Mouse (Mus musculus) testis, adult 2 months (tissue): Measurements from ENCODE around the gene Ttc28.

Experiments used
- CTCF ChIP-seq: fragments of 200-500 bp; IDR thresholded peaks from 2 replicates; pipeline ENCODE4 v1.5.1; 2012; ENCODE audit warnings: low read depth, mild to moderate bottlenecking, inconsistent platforms, low read length, moderate library complexity; ENCODE audit not compliant: control insufficient read depth, insufficient read depth, insufficient replicate concordance
- POLR2A ChIP-seq: fragments of 200-500 bp; IDR thresholded peaks from 2 replicates; pipeline ENCODE4 v1.6.1; 2012; ENCODE audit warnings: low read depth, mild to moderate bottlenecking, inconsistent platforms, low read length, moderate library complexity; ENCODE audit not compliant: control insufficient read depth

DNA sequence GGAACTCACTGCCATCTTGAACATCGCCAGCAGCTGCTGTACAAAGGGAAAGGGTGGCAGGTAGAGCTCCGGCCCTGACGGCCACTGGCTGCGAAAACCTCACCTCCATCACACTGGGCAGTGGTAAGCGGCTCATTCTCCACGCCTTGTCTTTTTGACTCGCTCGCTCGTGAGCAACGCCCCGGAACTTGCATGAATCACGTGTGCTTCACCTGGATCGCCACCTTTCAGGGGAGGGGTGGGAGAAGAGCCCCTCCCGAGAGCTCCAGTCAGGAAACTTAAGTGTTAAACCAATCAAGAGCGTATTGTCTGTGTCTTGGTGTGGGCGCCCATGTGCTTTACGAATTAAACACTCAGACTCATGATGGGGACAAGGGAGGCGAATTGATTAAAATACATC lies 252.0 kb downstream of the Ttc28 start:
- TF ChIP-seq POLR2A (no peak), CTCF (no peak)
